Mouse (Mus musculus) neutrophil, adult 65 days (primary cell): ENCODE measurements around the gene Disp2. TPM values are rescaled to one million over a fixed set of nuclear protein-coding genes. Genes with fewer than 3 reads are reported as not detected.

Experiments used
- total RNA-seq: library from RNA; stranded (reverse); gene quantifications from 2 replicates; pipeline ENCODE4 v1.2.4, GENCODE M21; 2023

The Disp2 gene
- not detected in 2 replicates for total RNA-seq

DNA sequence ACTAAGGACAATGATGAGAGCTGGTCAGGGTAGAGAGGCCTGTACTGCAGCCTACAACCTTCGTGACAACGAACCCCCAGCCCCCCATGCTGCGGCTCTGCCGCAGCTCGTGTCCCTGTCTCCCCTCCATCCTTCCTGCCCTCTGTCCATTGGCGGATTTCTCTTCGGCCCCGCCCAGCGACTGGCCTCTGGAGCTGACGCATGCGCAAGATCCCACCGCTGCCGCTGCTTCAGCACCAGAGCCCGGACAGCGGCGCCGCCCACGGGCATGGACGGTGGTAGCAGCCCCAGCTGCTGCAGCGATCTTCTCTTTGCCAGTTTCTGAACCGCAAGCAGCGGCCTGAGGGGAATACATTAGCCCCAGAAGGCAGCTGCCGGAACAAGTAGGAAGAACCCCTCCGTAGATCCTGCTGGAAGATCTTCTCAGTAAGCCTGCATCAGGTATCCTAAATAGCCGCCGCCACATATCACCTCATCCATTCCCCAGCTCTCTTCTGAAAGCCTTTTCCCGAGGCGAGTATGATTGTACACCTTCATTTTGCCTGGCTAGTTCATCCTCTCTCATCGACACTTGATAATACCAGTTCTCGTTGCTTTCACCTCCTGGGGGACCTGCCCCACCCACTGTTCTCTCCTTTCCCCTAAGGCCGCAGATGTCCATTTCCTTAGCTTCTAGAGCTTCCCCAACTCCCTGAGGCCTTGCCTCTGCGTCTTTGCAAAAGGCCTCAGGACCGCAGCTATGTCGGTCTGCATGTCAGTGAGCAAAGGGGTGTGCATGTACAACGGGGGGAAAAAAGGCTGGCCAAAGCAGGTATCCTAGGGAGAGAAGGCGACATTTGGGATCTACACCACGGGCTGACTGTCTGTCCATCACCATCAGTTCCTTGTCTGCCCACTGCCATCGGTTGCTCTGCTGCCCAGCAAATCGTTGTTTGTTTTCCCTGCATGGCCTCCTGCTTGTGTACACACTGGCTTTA, at the start of gene Disp2:
Gene Disp2, plus strand, starts transcription at position 216 of the 977 bp plus-strand sequence.

DNA sequence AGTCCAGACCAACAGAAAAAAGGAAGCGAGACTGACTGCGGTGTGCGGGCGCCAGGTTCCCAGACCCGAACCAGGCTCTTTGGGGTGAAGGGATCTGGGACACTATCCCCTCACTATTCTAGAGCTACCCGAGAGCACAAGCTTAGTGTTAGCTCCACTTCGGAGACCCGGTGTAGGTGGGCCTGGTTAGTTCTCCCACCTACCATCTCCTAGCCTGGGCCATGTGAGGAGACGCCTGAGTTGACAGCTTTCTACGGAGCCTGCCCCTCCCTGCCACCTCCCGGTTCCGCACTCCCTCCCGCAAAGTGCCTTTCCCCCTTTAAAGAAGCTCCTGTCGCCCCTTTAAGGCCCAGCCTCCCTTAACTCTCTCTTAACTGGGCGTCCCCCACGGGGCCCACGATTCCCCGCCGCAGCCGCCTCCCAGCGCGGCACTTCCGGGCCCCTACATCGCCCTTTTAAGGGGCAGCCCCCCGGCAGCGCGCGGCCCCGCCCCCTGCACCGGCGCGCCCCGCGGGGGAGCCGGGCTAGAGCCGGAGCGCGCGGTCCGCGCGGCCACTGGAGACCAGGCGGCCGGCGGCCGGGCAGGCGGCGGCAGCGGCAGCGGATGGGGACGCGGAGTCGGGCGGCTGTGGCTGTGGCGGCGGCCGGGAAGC, 34.2 kb upstream of the Disp2 start, which contains the start of gene Inafm2:
Gene Inafm2, plus strand, starts transcription at position 527 of the 653 bp plus-strand sequence.

DNA sequence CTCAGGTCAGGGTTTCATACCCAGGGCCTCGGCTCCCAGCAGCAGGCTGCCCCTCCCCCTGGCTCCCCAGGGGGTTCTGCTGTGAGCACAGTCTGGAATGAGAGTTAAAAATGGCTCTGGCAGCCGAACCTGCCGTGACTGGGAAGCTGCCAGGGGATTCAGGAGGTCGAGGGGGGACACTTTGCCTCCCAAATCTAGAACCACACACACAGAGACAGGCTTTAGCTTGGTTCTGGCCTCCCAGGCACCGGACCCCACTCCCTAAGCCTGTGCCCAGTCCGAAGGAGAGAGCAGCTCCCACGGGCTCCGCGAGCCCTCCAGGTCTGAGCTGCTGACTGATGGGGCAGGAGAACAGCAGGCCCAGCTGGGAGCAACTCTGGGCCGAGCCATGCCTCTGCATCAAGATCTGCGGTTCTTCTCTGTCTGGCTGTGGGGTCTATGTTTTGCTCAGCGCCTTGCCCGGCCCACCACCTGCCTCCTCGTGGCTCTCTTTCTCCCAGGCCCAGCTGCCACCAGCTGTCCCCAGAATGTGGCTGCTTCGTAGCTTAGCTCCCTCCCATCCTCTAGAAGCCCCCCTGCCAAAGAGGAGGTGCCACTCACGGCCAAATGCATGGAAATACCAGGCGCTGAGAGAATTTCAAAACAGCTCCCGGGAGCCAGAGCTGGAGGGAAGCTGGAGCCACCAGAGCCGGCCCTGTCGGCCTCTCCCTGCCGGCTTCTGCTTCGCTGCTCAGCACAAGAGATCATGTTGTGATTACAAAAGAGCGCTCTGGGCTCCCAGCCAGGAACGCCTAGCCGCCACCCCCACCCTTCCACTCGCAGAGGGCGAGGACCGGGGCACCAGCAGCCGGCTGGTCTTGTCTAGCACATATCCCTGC, 17.4 kb upstream of the Disp2 start, which contains the start of gene Ccdc9b:
Gene Ccdc9b, minus strand, starts transcription at position 756 of the 878 bp plus-strand sequence.

DNA sequence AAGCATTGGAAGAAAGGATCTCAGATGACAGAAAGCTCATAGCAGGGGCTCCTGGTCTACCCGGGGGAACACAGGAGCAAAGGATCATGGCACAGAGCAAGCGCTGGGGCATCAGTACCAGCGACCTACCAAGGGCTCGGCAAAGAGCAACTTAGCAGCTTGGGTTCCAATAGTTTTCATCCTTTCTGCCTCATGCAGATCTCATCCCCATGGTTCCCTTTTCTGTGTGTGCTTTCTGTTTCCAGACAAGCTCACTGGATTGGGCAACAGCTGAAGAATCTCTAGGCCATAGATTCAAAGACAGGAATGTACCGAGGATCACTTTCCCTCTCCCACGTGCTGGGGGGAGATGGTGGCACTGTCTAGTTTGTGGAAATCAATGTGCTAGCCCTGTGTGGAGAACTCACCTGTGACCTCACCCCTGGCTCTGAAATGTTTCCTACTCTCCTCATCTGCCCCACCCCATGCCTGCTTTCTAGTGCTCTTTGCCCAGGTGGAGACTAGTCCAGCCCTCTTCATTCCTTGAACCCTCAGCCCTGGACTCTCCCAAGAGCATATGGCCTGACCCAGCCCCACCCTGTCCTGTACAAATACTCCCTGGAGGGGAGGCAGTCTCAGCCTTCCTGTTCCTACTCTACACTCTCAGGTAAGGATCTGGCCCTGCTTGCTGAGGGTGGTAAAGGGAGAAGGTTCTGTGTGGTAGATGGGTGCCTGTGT, 7.2 kb upstream of the Disp2 start, which contains the start of gene Phgr1:
Gene Phgr1, plus strand, starts transcription at position 612 of the 717 bp plus-strand sequence.

DNA sequence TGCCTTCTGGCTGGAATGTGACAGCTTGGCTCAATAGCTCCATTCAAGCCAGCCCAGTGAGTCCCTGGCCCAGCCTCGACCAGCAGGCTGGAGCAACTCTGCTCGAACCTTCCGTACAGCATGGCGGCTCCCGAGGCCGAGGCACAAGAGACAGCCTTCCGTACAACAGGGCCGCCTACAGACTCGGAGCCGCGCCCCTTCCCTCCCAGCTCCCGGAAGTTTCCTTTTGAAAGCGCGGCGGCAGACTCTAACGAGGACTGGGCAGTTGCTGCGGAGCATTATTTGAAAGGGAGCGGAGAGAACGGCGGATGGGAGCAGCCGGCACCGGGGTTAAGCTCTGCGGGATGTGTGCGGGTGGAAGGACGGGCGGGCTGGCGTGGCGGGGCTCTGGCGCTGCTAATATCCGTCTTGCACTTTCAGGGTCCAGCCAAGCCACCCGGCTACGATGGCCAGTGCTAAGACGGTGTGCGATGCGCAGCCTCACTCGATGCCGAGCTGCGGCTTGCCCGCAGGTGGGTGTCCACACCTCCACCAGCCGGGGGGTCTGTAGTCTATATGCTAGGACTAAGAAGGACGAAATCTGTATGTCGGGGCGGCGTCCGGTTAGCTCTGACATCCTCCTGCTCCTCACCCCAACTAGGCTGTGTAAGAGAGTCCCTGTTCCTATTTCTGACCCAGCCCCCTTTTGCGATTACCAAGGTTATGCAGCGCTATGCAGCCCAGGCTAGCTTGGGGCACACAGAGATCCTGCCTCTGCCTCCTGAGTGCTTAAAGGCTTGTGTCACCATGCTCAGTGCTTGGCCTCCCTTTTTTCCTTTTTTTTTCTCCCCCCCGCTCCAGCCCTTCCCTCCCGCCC, 34.7 kb downstream of the Disp2 start, which contains the start of gene Knstrn:
Gene Knstrn, plus strand, starts transcription at position 23 of the 856 bp plus-strand sequence.

Other genes starting within 250 kb of the Disp2 start
- 5.6 and 13.9 TPM in 2 replicates for gene Bmf, start 230.0 kb upstream of the Disp2 start, total RNA-seq
- 32.8 and 37.9 TPM in 2 replicates for gene Bub1b, start 181.5 kb upstream of the Disp2 start, total RNA-seq
- 0.23 TPM in 1 of 2 replicates, not detected in the other for gene Pak6, start 116.4 kb upstream of the Disp2 start, total RNA-seq
- gene Ankrd63, start 75.8 kb upstream of the Disp2 start, total RNA-seq = 1.3 and 2.1 TPM in 2 replicates
- 141 and 180 TPM in 2 replicates for gene Plcb2, start 51.3 kb upstream of the Disp2 start, total RNA-seq
- gene Inafm2, start 34.0 kb upstream of the Disp2 start, total RNA-seq = 11.2 and 12.4 TPM in 2 replicates
- gene Ccdc9b, start 17.1 kb upstream of the Disp2 start, total RNA-seq = 0.25 TPM in 1 of 2 replicates, not detected in the other
- not detected in 2 replicates for gene Phgr1, start 7.0 kb upstream of the Disp2 start, total RNA-seq
- 35.7 and 38.8 TPM in 2 replicates for gene Knstrn, start 34.3 kb downstream of the Disp2 start, total RNA-seq
- gene Ivd, start 82.2 kb downstream of the Disp2 start, total RNA-seq = 27.2 and 50.3 TPM in 2 replicates
- gene Bahd1, start 120.7 kb downstream of the Disp2 start, total RNA-seq = 8.2 and 12.0 TPM in 2 replicates
- gene Chst14, start 146.8 kb downstream of the Disp2 start, total RNA-seq = 1.7 and 3.0 TPM in 2 replicates
- gene Ccdc32, start 249.7 kb downstream of the Disp2 start, total RNA-seq = 6.3 and 6.8 TPM in 2 replicates